Mouse (Mus musculus) megakaryocyte, embryonic 14.5 days (primary cell): ENCODE data around the gene Icam1.

Experiments used
- FLI1 ChIP-seq: IDR thresholded peaks from 2 replicates; pipeline ENCODE4 v1.6.1; 2012; ENCODE audit warnings: low read length, inconsistent platforms, mixed read lengths
- GATA1 ChIP-seq: IDR thresholded peaks from 3 replicates; pipeline ENCODE4 v1.6.1; 2012; ENCODE audit warnings: mixed read lengths, low read length, inconsistent platforms, borderline replicate concordance

GRCm38 (mm10) chr9:20979181-20979580 is 36.6 kb upstream of the Icam1 start:
- no peak for TF ChIP-seq GATA1
- no peak for TF ChIP-seq FLI1
